Mouse (Mus musculus): ENCODE results near the gene Fgf16. TPM values are rescaled to one million over a fixed set of nuclear protein-coding genes. Genes with fewer than 3 reads are reported as not detected.

The Fgf16 gene
- total RNA-seq (2021) = under 1 TPM in 1 of 2 experiments, not detected in 1; 0.35 TPM
- long read RNA-seq, experiment 1 = 0 reads
- long read RNA-seq, experiment 2 = 0 reads

- intact Hi-C loops (cut with DNase I) = no loop called here
- Histone ChIP-seq H3K4me3 (peak within 1 kb of the TSS; percentile 31), H3K27ac (no peak within 1 kb of the TSS)
- no peak for TF ChIP-seq CTCF (IDR thresholded peaks at IDR 0.05)
- DNase-seq (ENCODE audit: extremely low spot score in 1 of 2, low spot score in 2 of 2) = peak in 1 of 2 experiments; percentile 14
These were observed at the start of gene Fgf16 for GRCm38 (mm10) chrX:105764162-105765004. Fgf16 (plus strand) TSS chrX:105764279.

- no peak overlapping the region for H3K4me3 ChIP-seq
- H3K27ac ChIP-seq = no peak overlapping the region
- intact Hi-C loops (cut with DNase I) = no loop called here
- no peak for TF ChIP-seq CTCF (IDR thresholded peaks at IDR 0.05)
- DNase-seq (ENCODE audit: extremely low spot score in 1 of 2, low spot score in 2 of 2) = no peak
These were observed 49.3 kb upstream of the Fgf16 start for GRCm38 (mm10) chrX:105714740-105715139.

GRCm38 (mm10) chrX:105715789-105716321 lies 48.2 kb upstream of the Fgf16 start:
- no peak for DNase-seq (ENCODE audit: extremely low spot score in 1 of 2, low spot score in 2 of 2)
- no peak for TF ChIP-seq CTCF (IDR thresholded peaks at IDR 0.05)
- intact Hi-C loops (cut with DNase I) = no loop called here

GRCm38 (mm10) chrX:105718388-105718787 lies 45.7 kb upstream of the Fgf16 start:
- DNase-seq (ENCODE audit: extremely low spot score in 1 of 2, low spot score in 2 of 2) = no peak
- intact Hi-C loops (cut with DNase I) = no loop called here
- Histone ChIP-seq H3K27ac (no peak overlapping the region), H3K4me3 (no peak overlapping the region)
- TF ChIP-seq CTCF (IDR thresholded peaks at IDR 0.05) = no peak

More at GRCm38 (mm10) chrX:105715789-105716321, 48.2 kb upstream of the Fgf16 start:
- Histone ChIP-seq H3K4me3 (no peak overlapping the region), H3K27ac (no peak overlapping the region)

- DNase-seq (ENCODE audit: extremely low spot score in 1 of 2, low spot score in 2 of 2) = no peak
- no peak for TF ChIP-seq CTCF (IDR thresholded peaks at IDR 0.05)
- intact Hi-C loops (cut with DNase I) = no loop called here
- Histone ChIP-seq H3K4me3 (no peak overlapping the region), H3K27ac (no peak overlapping the region)
These were observed 45.1 kb upstream of the Fgf16 start for GRCm38 (mm10) chrX:105718943-105719342.

- DNase-seq (ENCODE audit: extremely low spot score in 1 of 2, low spot score in 2 of 2) = no peak
- H3K4me3 ChIP-seq = no peak overlapping the region
- intact Hi-C loops (cut with DNase I) = no loop called here
- no peak overlapping the region for H3K27ac ChIP-seq
- TF ChIP-seq CTCF (IDR thresholded peaks at IDR 0.05) = no peak
These were observed 39.9 kb upstream of the Fgf16 start for GRCm38 (mm10) chrX:105724174-105724573.

GRCm38 (mm10) chrX:105762847-105763527 lies 1.1 kb upstream of the Fgf16 start:
- Histone ChIP-seq H3K4me3 (no peak overlapping the region; the same call in 1 of the 2 replicates), H3K27ac (no peak overlapping the region)
- DNase-seq (ENCODE audit: extremely low spot score in 1 of 2, low spot score in 2 of 2) = no peak
- no peak; the same call in none of the 2 replicates for TF ChIP-seq CTCF (IDR thresholded peaks at IDR 0.05)
- intact Hi-C loops (cut with DNase I) = no loop called here

GRCm38 (mm10) chrX:105763612-105764011 lies 467 bp upstream of the Fgf16 start:
- no peak for TF ChIP-seq CTCF (IDR thresholded peaks at IDR 0.05)
- Histone ChIP-seq H3K27ac (no peak overlapping the region), H3K4me3 (peak overlapping the region; percentile 29)
- intact Hi-C loops (cut with DNase I) = no loop called here
- DNase-seq (ENCODE audit: extremely low spot score in 1 of 2, low spot score in 2 of 2) = peak in 1 of 2 experiments; percentile 13

- H3K4me3 ChIP-seq = no peak overlapping the region
- intact Hi-C loops (cut with DNase I) = no loop called here
These were observed 1.1 kb downstream of the Fgf16 start for GRCm38 (mm10) chrX:105765005-105765706.

GRCm38 (mm10) chrX:105766013-105766412 lies 1.9 kb downstream of the Fgf16 start:
- no peak overlapping the region for H3K4me3 ChIP-seq
- no peak for DNase-seq (ENCODE audit: extremely low spot score in 1 of 2, low spot score in 2 of 2)
- no peak overlapping the region for H3K27ac ChIP-seq
- TF ChIP-seq CTCF (IDR thresholded peaks at IDR 0.05) = no peak
- intact Hi-C loops (cut with DNase I) = no loop called here

More at GRCm38 (mm10) chrX:105765005-105765706, 1.1 kb downstream of the Fgf16 start:
- H3K27ac ChIP-seq = no peak overlapping the region
- peak in 1 of 2 experiments; percentile 12 for DNase-seq (ENCODE audit: extremely low spot score in 1 of 2, low spot score in 2 of 2)
- TF ChIP-seq CTCF (IDR thresholded peaks at IDR 0.05) = no peak

- intact Hi-C loops (cut with DNase I) = no loop called here
- no peak for TF ChIP-seq CTCF (IDR thresholded peaks at IDR 0.05)
- no peak overlapping the region for H3K27ac ChIP-seq
- no peak for DNase-seq (ENCODE audit: extremely low spot score in 1 of 2, low spot score in 2 of 2)
- no peak overlapping the region for H3K4me3 ChIP-seq
These were observed 3.2 kb downstream of the Fgf16 start for GRCm38 (mm10) chrX:105767177-105767764.
